Mouse (Mus musculus) hematopoietic stem cell, adult 5-6 weeks (primary cell): ENCODE measurements at regions not wholly inside any gene's neighbourhood (a gene's known extent, or its start where the extent isn't known, plus 50 kb on each side); places are given as distances from the start of the nearest gene placed in this dataset.
"Not testable (repeated sequence)": the region's sequence is repeated elsewhere in the genome, so short reads cannot be mapped to it uniquely, and the experiment has no call there.

Source experiments
- ATAC-seq, 2 experiments: fragments of 125-278 bp in 1 of 2; replicated peaks in 1 of 2; 2 replicates each; pipeline ENCODE4 v1.8.0; 2016 to 2017; ENCODE audit warnings: inconsistent platforms in 2 of 2, mild to moderate bottlenecking in 2 of 2, moderate number of reproducible peaks in 2 of 2, low read depth in 1 of 2, moderate TSS enrichment in 1 of 2; ENCODE audit not compliant: low FRiP score in 2 of 2, poor library complexity in 2 of 2, severe bottlenecking in 2 of 2, insufficient read depth in 1 of 2, low TSS enrichment in 1 of 2

DNA sequence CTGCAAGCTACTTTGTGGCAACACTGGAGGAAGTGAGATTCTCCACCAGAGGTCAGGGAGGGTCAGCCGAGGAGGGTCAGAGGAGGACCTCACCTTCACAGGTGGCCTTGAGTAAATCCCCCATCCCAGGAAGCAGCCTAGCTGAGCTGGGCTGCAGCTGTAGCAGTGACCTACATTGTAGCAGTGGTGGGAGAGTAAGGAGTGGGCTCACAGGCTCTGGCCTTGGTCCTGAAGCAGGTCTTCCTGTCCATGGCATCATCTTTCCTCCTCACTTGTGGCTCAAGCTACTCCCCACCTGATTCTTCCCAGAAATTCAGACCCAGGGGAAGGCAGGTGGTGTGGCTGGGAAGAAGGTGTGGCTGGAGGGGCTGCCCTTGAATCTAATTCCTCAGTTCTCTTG, 84.3 kb downstream of the 1810013L24Rik start:
- not testable (repeated sequence) for ATAC-seq

DNA sequence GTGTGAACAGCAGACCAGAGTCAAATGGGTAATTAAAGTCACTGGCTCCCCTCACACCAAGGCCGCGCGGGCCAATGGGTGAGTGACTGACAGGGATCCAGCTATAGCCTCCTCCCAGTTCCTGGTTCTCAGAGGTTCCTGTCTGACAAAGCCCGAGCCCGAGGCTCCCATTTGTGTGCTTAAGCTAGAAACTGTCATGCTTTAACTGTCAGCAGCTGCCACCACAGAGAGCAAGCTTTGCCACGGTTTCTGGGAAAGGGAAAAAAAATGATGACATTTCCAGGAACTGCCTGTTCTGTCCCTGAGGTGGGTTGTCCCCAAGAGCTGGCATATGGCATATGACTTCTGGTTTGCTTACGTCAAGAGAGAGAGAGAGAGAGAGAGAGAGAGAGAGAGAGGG, 86.2 kb downstream of the 1810013L24Rik start:
- ATAC-seq: no peak

DNA sequence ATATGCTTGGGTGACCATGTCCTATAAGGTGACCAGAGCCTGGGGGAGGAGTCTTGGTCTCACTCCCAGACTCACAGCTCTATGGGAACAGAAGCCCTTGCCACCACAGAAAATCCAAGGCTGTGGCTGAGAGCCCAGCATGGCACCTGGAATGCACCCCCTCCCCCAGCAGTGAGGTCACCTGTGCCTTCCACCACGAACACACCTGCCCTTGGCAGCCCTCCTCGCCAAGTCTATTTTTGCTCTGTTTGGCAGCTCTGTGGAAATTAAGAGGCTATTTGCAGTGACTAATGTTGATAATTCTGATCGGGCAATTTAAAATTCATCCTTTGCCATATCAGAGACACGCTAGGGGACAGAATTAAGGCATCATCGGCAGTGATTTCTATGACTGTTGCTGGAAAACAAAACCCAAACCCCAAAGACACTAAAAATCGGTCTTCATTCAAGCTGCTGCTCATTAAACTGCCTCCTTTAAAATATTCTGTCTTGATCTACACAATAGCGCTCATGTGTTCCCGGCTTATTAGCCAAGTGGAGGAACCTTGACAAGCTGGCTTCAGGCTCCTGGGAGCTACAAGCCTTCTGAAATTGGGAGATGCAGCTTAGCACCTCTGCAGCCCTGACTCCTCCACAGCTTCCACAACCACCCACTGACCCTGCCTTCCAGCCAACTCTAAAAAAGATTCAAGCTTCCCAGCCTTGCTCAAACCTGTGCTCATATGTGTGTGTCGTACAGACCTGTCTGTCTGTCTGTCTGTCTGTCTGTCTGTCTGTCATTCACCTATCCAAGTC, 89.0 kb downstream of the 1810013L24Rik start:
- ATAC-seq: no peak

DNA sequence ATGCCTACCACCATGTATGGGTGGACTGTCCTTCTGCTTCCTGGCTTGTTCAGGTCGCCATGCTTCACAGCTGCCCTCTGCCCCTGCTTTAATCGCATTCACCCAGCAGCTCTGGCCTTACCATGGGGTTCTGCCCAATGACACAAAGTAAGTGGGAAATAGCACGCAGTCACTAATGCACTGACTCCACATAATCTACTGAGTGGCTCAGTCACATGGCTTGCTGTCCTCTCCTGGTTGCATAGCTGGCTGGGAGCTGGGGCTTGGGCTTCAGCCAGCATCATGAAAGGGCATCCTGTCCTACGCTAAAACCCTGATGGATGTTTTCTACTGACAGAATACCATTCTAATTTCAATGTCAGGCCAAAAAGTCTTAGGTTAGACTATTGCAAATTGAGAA, 94.8 kb downstream of the 1810013L24Rik start:
- no peak for ATAC-seq

DNA sequence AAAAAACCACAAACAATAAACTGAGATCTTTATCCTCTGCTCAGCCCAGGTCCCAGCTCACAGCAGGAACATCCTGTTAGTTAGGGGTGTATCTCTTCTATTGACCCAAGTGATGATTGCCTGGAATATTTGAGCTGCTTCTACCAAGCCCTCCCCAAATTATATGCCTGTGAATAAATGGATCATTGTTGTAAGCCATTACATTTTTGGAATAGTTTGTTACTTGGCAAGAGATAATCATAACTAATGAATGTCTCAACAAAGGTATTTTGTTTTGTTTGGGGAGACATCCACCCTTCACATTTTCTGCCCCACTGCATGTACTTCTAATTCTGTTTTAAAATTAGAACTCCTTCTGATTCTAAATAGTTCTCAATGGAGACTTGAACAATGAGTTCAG, 102.1 kb downstream of the 1810013L24Rik start:
- no peak for ATAC-seq

DNA sequence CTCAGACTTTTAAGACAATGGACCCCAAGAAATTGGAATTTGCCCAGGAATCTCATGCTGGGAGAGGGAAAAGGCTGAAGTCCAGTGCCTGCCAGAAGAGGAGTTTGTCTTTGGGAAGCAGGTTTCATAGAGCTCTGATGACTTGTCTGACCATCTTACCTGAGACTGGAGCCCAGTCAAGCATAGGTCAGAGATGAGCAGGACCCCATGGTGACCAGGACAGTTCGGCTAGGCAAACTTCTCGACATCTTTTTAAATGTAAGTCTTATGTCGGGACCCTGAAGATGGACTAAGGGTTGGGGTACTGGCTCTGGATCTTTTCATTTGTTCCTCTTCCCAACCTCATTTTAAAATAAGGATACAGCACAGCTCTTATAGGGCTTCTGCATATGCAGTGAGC, 103.2 kb downstream of the 1810013L24Rik start:
- no peak for ATAC-seq

DNA sequence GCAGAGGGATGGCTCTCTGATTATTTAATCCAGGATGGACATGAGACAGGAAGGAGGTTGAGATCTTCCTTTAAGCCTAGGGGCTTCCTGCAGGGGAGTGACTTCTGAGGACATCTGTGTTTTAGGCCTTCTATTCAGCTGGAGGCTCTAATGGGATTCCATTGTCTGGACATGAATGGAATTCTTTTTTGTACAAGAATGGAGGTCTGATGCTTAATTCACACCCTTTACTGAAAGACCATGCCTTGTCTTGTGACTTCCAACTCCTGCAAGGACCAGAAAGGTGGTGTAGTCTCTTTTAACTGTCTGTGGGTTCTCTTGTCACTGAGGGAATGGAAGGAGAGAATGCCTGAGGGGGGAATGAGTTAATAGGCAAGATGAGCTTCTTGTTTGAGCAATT, 106.5 kb downstream of the 1810013L24Rik start:
- no peak for ATAC-seq

DNA sequence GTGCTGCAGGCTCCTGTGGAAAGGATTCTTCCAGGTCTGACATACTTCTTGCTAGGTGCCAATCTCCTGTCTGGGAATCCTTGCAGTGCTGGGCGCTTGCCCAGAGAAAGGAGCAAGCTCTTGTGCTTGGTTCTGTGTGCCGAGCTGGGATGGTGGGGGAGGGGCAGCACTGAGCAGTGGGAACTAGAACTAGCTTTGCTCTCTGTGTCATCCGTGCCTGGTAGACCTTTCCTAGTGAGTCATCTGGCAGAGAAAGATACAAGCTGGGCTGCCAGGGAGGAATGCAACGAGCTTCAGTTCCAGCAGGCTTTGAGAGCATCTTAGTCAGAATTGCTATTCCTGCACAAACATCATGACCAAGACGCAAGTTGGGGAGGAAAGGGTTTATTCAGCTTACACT, 108.6 kb downstream of the 1810013L24Rik start:
- ATAC-seq: no peak

DNA sequence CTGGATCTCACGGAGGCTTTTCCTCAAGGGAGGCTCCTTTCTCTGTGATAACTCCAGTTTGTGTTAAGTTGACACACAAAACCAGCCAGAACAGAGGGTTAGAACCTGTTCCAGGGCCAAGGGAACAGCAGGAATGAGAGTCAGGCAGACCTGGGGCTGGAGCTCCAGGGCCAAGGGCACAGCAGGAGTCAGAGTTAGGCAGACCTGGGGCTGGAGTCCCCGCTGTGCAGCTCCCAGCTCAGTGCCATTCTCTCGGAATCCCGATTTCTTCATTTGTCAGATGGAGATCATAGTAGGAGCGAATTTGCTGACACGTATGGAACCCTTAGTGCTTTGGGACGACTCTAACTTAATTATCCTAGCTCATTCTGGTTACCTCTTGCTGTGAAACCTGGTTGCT, 109.2 kb downstream of the 1810013L24Rik start:
- no peak for ATAC-seq

DNA sequence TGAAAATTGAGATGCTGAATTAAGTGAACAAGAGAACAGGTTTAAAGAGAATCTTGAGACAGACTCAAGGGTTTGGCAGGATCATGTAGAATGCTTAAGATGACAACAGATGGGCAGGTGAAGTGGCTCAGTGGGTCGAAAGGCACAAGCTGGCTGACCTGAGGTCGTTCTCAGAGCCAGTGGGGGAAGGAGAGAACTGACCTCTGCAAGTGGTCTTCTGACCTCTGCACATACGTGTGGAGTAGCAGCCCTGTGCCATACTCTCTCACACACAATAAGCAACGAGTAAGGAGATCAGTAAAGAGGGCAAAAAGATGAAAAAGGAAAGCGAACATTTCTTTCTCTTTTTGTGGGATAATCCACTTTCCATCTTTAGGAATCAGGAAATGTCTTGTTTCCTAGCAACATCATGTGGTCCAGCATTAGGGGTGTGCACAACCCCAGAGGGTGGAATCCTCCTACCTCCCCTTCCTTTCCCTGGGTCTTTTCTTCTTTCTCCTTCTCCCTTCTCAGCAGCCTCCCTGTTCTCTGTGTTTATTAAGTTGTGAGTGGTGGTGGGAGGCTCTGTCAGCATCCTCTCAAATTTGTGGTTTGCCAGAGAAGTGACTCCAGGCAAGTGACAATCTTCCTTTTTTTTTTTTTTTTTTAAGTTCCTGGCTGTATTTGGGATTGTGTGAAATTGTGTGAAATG, 114.7 kb downstream of the 1810013L24Rik start:
- ATAC-seq: no peak

DNA sequence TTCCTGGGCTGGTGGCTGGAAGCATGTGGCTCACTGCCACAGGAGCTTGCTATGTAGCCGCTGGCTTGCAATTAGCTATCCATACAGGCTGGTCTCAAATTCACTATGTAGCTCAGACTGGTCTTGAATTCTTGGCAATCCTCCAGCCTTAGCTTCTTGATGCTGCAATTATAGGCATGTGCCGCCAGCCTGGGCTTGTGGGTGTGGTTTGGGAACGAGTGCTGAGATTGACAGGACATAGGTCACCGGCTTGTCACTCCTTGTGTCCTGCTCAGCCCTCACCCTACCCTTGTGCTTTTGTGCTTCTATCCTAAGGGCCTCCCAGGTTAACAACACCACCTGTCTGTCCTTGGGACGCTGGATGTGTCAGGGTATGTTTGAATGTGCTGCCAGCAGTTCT, 117.9 kb downstream of the 1810013L24Rik start:
- ATAC-seq: no peak

DNA sequence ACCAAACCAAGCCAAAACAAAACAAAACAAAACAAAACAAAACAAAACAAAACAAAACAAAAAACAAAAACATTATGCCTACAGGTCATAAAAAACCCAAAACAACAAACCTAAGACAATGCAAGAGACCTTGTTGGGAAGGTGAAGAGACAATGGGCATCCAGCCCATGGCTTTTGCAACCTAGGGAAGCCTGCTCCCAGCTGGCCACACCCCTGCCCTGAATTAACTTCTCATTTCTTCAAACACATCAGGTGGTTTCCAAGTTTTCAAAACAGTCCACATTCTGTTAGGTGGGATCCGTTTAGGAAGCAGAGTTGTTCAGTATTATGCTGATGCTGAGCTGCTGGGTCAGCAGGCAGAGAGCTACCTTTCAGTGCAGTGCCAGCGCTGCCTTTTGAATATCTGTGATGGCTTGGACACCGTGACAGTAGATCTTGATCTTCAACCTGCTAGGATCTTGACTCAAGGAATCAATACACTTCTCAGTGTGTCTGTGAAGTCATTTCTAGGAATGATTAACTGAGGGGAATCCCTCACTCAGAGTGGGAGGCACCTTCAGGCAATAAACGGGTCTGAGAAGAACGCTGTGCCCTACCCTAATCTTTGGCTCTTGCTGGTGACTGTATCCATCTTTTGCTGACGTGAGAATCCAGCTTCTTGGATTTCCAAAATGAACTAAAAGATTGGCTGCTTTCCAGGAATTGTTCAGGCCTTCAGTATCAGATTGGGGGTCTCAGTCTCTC, 121.4 kb downstream of the 1810013L24Rik start:
- no peak for ATAC-seq

DNA sequence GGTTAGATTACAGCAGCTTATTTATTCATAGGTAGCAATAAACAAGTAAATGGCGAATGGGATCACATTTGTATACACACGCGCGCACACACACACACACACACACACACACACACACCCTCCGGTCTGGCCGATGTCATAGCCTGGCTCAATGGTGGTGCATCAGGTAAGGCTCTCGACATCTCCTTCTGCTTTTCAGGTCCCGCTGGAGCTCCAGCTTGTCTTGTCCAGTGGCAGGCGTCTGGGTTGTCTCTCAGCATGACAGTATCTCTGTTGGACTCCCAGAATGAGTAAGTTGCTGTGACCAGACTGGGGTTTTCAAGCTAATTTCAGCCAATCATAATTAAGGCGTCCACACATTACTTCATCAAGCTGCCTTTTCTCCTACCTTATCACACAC, 131.8 kb downstream of the 1810013L24Rik start:
- ATAC-seq: no peak

DNA sequence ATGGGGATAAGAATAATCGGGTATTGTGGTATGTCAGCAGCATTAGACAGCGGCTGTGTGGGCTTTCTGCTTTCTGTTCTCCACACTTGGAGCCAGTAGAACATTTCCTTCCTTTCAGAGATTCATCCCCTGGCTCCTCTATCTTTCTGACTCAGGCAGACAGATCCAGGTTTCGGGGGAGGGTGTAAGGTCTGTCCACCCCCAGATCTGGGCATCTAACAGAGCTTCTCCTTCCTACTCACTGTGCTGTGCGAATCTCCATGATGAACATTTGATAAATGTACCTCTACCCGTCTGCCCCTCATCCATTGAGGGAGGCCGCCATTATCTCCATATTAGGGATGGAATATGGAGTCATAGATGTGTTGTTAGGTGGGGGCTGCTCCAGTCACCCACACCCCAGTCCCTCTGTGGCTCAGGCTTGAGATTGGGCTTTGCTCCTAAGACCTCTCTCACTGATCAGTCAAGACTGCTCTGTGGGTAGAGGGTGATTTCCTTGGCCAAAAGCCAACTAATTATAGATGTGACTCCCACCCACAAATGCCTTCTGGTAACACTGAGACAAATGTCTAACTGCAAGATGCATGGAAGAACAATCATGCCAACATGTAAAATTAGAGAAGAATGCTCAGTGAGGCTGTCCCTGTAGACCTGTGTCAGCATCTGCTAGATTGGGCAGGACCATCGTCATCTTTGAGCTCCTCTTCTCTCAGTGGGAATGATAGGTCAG, 163.8 kb downstream of the 1810013L24Rik start:
- ATAC-seq: no peak

DNA sequence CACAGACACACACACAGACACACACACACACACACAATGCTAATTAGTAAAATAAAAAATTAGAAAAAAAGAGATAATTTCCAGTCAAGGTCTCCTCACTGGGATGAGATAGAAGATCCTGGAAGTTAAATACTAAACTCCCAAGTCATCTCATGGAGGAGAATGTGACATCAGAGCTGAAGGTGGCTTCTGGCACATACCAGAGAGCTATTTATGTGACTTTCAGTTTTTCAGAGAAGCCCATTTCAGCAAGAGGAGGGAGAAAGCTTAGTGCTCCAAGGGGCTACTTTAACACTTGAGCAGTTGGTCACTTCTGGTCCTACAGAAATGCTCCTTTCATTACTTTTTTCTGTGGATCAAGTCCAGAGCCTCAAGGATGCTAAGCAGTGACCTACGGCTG, 164.6 kb downstream of the 1810013L24Rik start:
- ATAC-seq: no peak

DNA sequence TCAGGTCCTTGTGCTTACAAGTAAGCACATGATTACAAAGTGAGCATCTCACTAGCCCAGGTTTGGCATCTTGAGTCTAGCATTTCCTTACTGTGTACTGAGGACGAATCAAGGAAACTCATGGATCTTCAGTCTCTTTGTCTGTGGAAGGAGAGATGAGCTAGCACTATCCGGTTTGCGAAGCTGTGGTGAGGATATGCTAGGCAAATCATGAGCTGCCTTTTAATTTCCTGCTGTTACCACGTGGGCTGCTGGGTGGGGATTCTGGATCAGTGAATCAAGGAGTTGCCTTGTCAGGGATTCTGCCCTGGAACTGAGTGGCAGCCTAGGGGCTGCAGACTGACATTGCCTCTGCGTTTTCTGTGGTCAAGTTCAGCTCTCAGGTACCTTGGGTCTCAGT, 167.3 kb downstream of the 1810013L24Rik start:
- no peak for ATAC-seq

DNA sequence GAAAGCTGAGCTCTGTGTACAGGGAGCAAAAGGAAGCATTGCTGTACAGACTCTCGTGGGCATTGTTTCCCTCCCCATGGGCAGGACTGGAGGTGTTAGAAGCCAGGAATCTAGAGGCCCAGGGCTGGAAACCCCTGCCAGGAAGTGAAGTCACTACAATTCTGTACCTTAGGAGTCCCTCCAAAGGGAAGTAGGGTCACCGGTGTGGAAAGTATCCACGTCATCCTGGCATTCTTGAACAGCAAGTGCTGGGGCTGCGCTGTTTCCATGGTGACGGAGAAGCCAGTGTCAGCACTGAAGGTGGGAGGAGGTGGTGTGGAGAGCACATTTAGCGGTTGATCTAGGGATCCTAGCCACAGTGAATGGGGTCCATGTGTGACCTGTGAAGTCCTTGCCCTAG, 174.1 kb downstream of the 1810013L24Rik start:
- no peak for ATAC-seq

DNA sequence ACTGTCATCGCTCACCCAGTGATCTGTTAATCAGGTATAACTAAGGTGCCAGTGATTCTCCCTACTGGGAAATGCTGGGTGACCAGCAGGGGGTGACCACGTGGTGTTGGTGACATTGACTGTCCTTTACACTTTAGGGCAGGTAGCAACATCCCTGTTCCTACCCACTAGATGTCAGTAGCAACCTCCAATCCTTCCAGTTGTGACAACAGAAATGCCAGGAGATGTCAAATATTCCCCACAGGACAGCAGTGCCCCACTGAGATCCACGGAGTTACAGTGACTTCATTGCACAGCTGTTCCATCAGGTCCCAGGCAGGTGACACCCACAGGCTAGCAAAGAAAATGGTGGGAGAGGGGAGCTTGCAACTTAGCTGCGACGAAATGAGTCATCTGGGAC, 176.0 kb downstream of the 1810013L24Rik start:
- no peak for ATAC-seq
